Mouse (Mus musculus) forebrain, embryonic 12.5 days (tissue): Measurements from ENCODE around the gene Kat14. TPM values are rescaled to one million over a fixed set of nuclear protein-coding genes. Genes with fewer than 3 reads are reported as not detected.

Experiments used
- ATAC-seq: fragments of 200-750 bp; cut with Nextera tagmentation; 2 replicates; pipeline ENCODE4 v1.8.0; 2017; ENCODE audit warnings: moderate TSS enrichment; ENCODE audit not compliant: low FRiP score
- H3K27ac ChIP-seq: fragments of 300-500 bp; sonication (generic); 2 replicates; pipeline ENCODE4 v1.5.1; 2016; ENCODE audit warnings: mild to moderate bottlenecking
- H3K27me3 ChIP-seq: fragments of 300-500 bp; sonication (generic); 2 replicates; pipeline ENCODE4 v1.6.1; 2016; ENCODE audit warnings: mild to moderate bottlenecking
- H3K36me3 ChIP-seq: fragments of 300-500 bp; sonication (generic); replicated peaks from 2 replicates; pipeline ENCODE4 v1.6.1; 2016; ENCODE audit warnings: mild to moderate bottlenecking
- H3K4me1 ChIP-seq: fragments of 300-500 bp; sonication (generic); 2 replicates; pipeline ENCODE4 v1.6.1; 2016
- H3K4me2 ChIP-seq: fragments of 300-500 bp; sonication (generic); 2 replicates; pipeline ENCODE4 v1.6.1; 2016; ENCODE audit warnings: mild to moderate bottlenecking, moderate library complexity
- H3K4me3 ChIP-seq: fragments of 300-500 bp; sonication (generic); replicated peaks from 2 replicates; pipeline ENCODE4 v1.5.1; 2016; ENCODE audit warnings: mild to moderate bottlenecking
- H3K9ac ChIP-seq: fragments of 300-500 bp; sonication (generic); 2 replicates; pipeline ENCODE4 v1.6.1; 2016; ENCODE audit warnings: mild to moderate bottlenecking
- H3K9me3 ChIP-seq: fragments of 300-500 bp; sonication (generic); 2 replicates; pipeline ENCODE4 v1.6.1; 2016
- WGBS: fragments of 180-500 bp; shearing (Covaris S2); methylation state at CpG from one replicate; pipeline ENCODE4 v1.1.7; 2016; 5-methylcytosine and 5-hydroxymethylcytosine counted together
- polyA plus RNA-seq: library from polyadenylated mRNA; unstranded; fragments of >200 nt; fragmentation: Nextera tagmentation; extraction: Ambion mirVana; gene quantifications from 2 replicates; pipeline ENCODE4 v1.2.1, GENCODE M21; 2016

Kat14 gene
- polyA plus RNA-seq, 1 experiment from 2014 or later: 42.9 TPM

- Histone ChIP-seq H3K4me2 (no peak overlapping the region), H3K4me1 (no peaks in the 10 kb centered on the region), H3K27ac (no peak overlapping the region), H3K9ac (no peak overlapping the region), H3K27me3 (no peaks in the 10 kb centered on the region), H3K36me3 (no peaks in the 10 kb centered on the region), H3K4me3 (no peak overlapping the region), H3K9me3 (no peaks in the 10 kb centered on the region)
- no peak for ATAC-seq
- WGBS: 85% methylated on average over 5 of the region's 5 CpGs
Measured at GRCm38 (mm10) chr2:144431286-144431825, 62.6 kb downstream of the Kat14 start.

GRCm38 (mm10) chr2:144435679-144436078 is 66.9 kb downstream of the Kat14 start:
- Histone ChIP-seq H3K27me3 (no peaks in the 10 kb centered on the region), H3K4me1 (no peaks in the 10 kb centered on the region), H3K4me2 (no peak overlapping the region), H3K27ac (no peak overlapping the region), H3K9me3 (no peaks in the 10 kb centered on the region), H3K36me3 (no peaks in the 10 kb centered on the region), H3K4me3 (no peak overlapping the region), H3K9ac (no peak overlapping the region)
- 79% methylated on average over 10 of the region's 10 CpGs for WGBS
- no peak for ATAC-seq

GRCm38 (mm10) chr2:144438424-144438823 is 69.6 kb downstream of the Kat14 start:
- H3K27ac ChIP-seq: no peak overlapping the region

GRCm38 (mm10) chr2:144439191-144439700 is 70.5 kb downstream of the Kat14 start:
- Histone ChIP-seq H3K27ac (no peak overlapping the region), H3K4me1 (no peaks in the 10 kb centered on the region), H3K4me2 (no peak overlapping the region), H3K9ac (no peak overlapping the region), H3K9me3 (no peaks in the 10 kb centered on the region), H3K4me3 (no peak overlapping the region), H3K27me3 (no peaks in the 10 kb centered on the region), H3K36me3 (no peaks in the 10 kb centered on the region)
- ATAC-seq: no peak
- WGBS: 83% methylated on average over 3 of the region's 3 CpGs

More at GRCm38 (mm10) chr2:144438424-144438823, 69.6 kb downstream of the Kat14 start:
- Histone ChIP-seq H3K9ac (no peak overlapping the region), H3K36me3 (no peaks in the 10 kb centered on the region), H3K4me2 (no peak overlapping the region), H3K27me3 (no peaks in the 10 kb centered on the region), H3K4me1 (no peaks in the 10 kb centered on the region), H3K4me3 (no peak overlapping the region), H3K9me3 (no peaks in the 10 kb centered on the region)
- 65% methylated on average over 4 of the region's 4 CpGs for WGBS
- no peak for ATAC-seq

- H3K9me3 ChIP-seq: no peaks in the 10 kb centered on the region
- no peak overlapping the region for H3K9ac ChIP-seq
- no peak overlapping the region for H3K4me3 ChIP-seq
- no peak for ATAC-seq
- no peak overlapping the region for H3K27ac ChIP-seq
- no peak overlapping the region for H3K4me2 ChIP-seq
- no peaks in the 10 kb centered on the region for H3K4me1 ChIP-seq
- 92% methylated on average over 11 of the region's 11 CpGs for WGBS
- H3K36me3 ChIP-seq: no peaks in the 10 kb centered on the region
- H3K27me3 ChIP-seq: no peaks in the 10 kb centered on the region
Measured at GRCm38 (mm10) chr2:144441386-144441915, 72.7 kb downstream of the Kat14 start.

GRCm38 (mm10) chr2:144446360-144446999 is 77.7 kb downstream of the Kat14 start:
- Histone ChIP-seq H3K27ac (no peak overlapping the region), H3K4me1 (no peaks in the 10 kb centered on the region), H3K4me2 (no peak overlapping the region), H3K9ac (no peak overlapping the region), H3K4me3 (no peak overlapping the region), H3K9me3 (no peaks in the 10 kb centered on the region), H3K27me3 (no peaks in the 10 kb centered on the region), H3K36me3 (no peaks in the 10 kb centered on the region)
- WGBS: 79% methylated on average over 7 of the region's 7 CpGs
- ATAC-seq: no peak

GRCm38 (mm10) chr2:144450378-144450777 is 81.6 kb downstream of the Kat14 start:
- Histone ChIP-seq H3K27me3 (peaks cover 14% of the 10 kb centered on the region), H3K4me3 (no peak overlapping the region), H3K9ac (no peak overlapping the region), H3K4me1 (no peaks in the 10 kb centered on the region), H3K36me3 (no peaks in the 10 kb centered on the region), H3K9me3 (no peaks in the 10 kb centered on the region), H3K4me2 (no peak overlapping the region), H3K27ac (no peak overlapping the region)
- 82% methylated on average over 2 of the region's 2 CpGs for WGBS
- no peak for ATAC-seq

- no peaks in the 10 kb centered on the region for H3K4me1 ChIP-seq
- peak; percentile 64; the same call in 1 of the 2 replicates for ATAC-seq
- no peak overlapping the region for H3K4me2 ChIP-seq
- H3K9me3 ChIP-seq: no peaks in the 10 kb centered on the region
- H3K27ac ChIP-seq: no peak overlapping the region
- H3K27me3 ChIP-seq: peaks cover 21% of the 10 kb centered on the region
- no peak overlapping the region for H3K4me3 ChIP-seq
- no peak overlapping the region for H3K9ac ChIP-seq
- no peaks in the 10 kb centered on the region for H3K36me3 ChIP-seq
- 15% methylated on average over 8 of the region's 8 CpGs for WGBS
Measured at GRCm38 (mm10) chr2:144452364-144453008, 83.7 kb downstream of the Kat14 start.

Other genes starting within 250 kb of the Kat14 start
- 17.5 and 17.9 TPM in 2 replicates for gene Mgme1, start 98.3 kb upstream of the Kat14 start, polyA plus RNA-seq
- gene Snx5, start 98.1 kb upstream of the Kat14 start, polyA plus RNA-seq: 93.7 and 98.9 TPM in 2 replicates
- gene Ovol2, start 36.8 kb upstream of the Kat14 start, polyA plus RNA-seq: 0.13 and 0.17 TPM in 2 replicates
- gene Pet117, start within 50 bp of the Kat14 start, polyA plus RNA-seq: 0.49 and 2.3 TPM in 2 replicates
- 4.6 and 4.9 TPM in 2 replicates for gene Dzank1, start 158.4 kb downstream of the Kat14 start, polyA plus RNA-seq
- 38.9 and 39.5 TPM in 2 replicates for gene Polr3f, start 158.7 kb downstream of the Kat14 start, polyA plus RNA-seq
- 56.8 and 59.1 TPM in 2 replicates for gene Rbbp9, start 181.9 kb downstream of the Kat14 start, polyA plus RNA-seq
- gene Sec23b, start 187.2 kb downstream of the Kat14 start, polyA plus RNA-seq: 107 and 115 TPM in 2 replicates
- 47.5 and 49.8 TPM in 2 replicates for gene Smim26, start 225.1 kb downstream of the Kat14 start, polyA plus RNA-seq
- gene Dtd1, start 230.9 kb downstream of the Kat14 start, polyA plus RNA-seq: 35.5 and 39.3 TPM in 2 replicates